Mouse (Mus musculus): Measurements from ENCODE around the gene Gpr179.

DNA sequence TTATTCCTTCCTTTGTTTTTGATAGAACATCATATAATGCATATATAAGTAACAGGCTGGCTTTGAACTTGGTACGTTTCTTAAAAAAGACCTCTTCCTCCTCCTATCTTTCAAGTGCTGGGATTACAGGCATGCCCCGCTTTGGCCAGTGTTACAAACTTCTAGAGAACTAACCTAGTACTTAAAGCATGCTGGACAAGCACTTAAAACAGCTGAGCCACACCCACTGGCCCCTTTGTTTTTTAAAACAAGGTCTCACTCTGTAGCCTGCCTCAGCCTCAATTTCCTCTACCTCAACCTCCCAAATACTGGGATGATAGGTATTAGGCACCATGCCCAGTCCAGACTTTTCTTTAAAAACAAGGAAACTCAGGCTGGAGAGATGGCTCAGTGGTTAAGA, 2.8 kb upstream of the Gpr179 start:
- TF ChIP-seq CTCF (conservative IDR thresholded peaks at IDR 0.05; ENCODE audit: insufficient read depth, insufficient read length, low read depth, low read length), result no peak
- no peak for TF ChIP-seq POLR2A (IDR thresholded peaks at IDR 0.05; ENCODE audit: low read depth, low read length)

Measured in kidney, adult 2 months (tissue).